Mouse (Mus musculus): ENCODE results near the gene AL607142.1. TPM values are rescaled to one million over a fixed set of nuclear protein-coding genes. Genes with fewer than 3 reads are reported as not detected.

AL607142.1 gene
- polyA plus RNA-seq, 1 experiment from 2014 or later: not detected

DNA sequence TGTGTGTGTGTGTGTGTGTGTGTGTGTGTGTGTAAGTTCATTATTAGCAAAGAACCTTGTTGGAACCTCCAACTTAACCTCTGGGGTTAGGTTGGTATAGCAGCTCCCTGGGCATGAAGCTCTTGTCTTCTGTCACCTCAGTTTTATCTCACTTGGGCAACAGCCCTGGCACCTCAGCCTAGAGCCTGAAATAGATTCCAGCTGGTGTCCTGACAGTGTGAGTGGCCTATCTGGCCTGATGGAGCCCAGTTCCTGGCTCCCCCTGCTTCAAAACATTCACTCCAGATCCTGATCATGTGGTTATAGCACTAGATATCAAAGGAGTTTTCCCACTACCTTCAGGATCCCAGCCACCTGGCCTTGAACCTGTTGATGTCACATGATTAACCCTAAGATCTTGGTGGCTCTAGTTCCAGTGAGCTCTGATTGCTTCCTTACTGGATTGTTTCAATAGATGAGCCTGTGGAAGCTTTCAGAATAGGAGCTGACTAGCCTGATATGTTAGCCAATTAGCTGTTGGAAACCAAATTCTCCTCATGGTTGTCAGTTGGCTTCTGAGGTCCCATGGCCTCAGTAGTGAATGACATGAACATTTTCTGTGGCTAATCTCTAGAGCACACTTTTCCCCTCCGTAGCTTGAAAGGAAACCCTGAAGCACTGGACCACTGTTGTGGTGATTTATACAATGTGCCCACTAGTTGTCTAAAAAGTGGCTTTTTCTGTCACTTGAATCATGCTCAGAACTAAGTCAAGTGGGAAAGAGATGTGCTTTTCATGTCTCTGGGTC, 27.4 kb downstream of the AL607142.1 start:
- no peaks in the 10 kb centered on the region for H3K4me1 ChIP-seq (replicated peaks; ENCODE audit: control insufficient read depth, insufficient read depth)
- no peak overlapping the region for H3K4me3 ChIP-seq (ENCODE audit: low read depth, low read length)
- no peak for ATAC-seq (ENCODE audit: low FRiP score, low TSS enrichment)
- H3K27ac ChIP-seq (replicated peaks): no peak overlapping the region
- TF ChIP-seq CTCF (IDR thresholded peaks at IDR 0.05; ENCODE audit: low read depth) (no peak), EP300 (optimal IDR thresholded peaks at IDR 0.05) (no peak)
- no peak overlapping the region for H3K4me2 ChIP-seq (replicated peaks; ENCODE audit: low read depth)
- H3K27me3 ChIP-seq (ENCODE audit: control insufficient read depth, insufficient read depth, low read length): no peaks in the 10 kb centered on the region
- no peak overlapping the region for H3K9ac ChIP-seq (ENCODE audit: low read length)
- 82% methylated on average over 1 of the region's 1 CpGs for WGBS
- no peaks in the 10 kb centered on the region for H3K9me3 ChIP-seq (ENCODE audit: control insufficient read depth, low read length)
- no peaks in the 10 kb centered on the region for H3K36me3 ChIP-seq (ENCODE audit: control insufficient read depth, insufficient read depth, low read length)
- no peak for DNase-seq (ENCODE audit: low spot score)

DNA sequence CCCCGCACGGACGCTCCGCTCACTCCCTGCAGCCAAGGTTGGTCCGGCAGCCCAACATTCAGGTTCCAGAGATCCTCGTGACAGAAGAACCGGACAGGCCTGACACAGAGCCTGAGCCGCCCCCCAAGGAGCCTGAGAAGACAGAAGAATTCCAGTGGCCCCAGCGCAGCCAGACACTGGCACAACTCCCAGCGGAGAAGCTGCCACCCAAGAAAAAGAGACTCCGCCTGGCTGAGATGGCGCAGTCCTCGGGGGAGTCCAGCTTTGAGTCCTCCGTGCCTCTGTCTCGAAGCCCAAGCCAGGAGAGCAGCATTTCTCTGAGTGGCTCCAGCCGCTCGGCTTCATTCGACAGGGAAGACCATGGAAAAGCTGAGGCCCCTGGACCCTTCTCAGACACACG, 32.1 kb downstream of the AL607142.1 start:
- WGBS: 86% methylated on average over 19 of the region's 19 CpGs
- ATAC-seq (ENCODE audit: low FRiP score, low TSS enrichment) (no peak), DNase-seq (ENCODE audit: low spot score) (no peak)
- no peak for TF ChIP-seq EP300 (optimal IDR thresholded peaks at IDR 0.05)
- no peak for TF ChIP-seq CTCF (IDR thresholded peaks at IDR 0.05; ENCODE audit: low read depth)
- no peak overlapping the region for H3K4me3 ChIP-seq (ENCODE audit: low read depth, low read length)
- no peak overlapping the region for H3K9ac ChIP-seq (ENCODE audit: low read length)
- no peaks in the 10 kb centered on the region for H3K36me3 ChIP-seq (ENCODE audit: control insufficient read depth, insufficient read depth, low read length)
- no peak overlapping the region for H3K4me2 ChIP-seq (replicated peaks; ENCODE audit: low read depth)
- H3K27ac ChIP-seq (replicated peaks): no peak overlapping the region
- H3K4me1 ChIP-seq (replicated peaks; ENCODE audit: control insufficient read depth, insufficient read depth): no peaks in the 10 kb centered on the region
- no peaks in the 10 kb centered on the region for H3K27me3 ChIP-seq (ENCODE audit: control insufficient read depth, insufficient read depth, low read length)
- H3K9me3 ChIP-seq (ENCODE audit: control insufficient read depth, low read length): peaks cover 3% of the 10 kb centered on the region; the same call in 1 of the 2 replicates

DNA sequence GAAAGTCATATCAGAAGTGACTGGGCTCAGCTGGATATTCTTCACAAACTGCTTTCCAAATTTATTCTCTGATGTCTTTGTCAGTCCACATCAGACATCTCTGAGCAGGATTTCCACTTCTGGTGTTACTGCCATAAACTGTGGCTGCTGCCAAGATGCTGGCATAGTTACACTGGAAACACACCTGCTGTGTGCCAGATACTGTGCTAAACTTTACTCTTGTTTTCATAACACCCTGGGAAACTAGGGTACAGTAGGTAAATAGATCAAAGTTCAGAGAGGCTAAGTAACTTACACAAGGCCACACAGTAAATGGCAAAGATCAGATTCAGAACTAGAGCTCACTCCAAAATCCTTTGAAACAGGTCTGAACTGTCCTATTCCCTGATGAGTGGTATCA, 36.4 kb downstream of the AL607142.1 start:
- DNase-seq (ENCODE audit: low spot score): no peak

DNA sequence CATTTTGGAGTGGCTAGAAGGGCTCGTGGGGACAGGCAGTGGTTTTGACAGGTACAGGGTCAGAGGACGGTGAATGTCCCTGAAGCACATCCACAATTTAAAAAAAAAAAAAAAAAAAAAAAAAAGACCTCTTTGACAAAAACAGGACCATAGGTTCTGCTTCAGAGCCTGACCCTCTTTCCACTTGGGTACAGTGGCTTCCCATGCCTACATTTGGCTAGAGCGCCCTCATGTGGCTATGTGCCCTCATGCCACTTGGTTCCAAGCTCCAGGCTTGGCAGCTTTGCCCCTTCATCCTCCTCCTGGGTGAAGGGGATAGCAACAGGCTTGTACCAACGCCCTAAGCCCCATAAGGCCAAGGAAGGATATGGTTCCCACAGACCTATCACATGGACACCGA, 39.8 kb downstream of the AL607142.1 start:
- Histone ChIP-seq H3K4me1 (replicated peaks; ENCODE audit: control insufficient read depth, insufficient read depth) (no peaks in the 10 kb centered on the region), H3K4me2 (replicated peaks; ENCODE audit: low read depth) (no peak overlapping the region), H3K27ac (replicated peaks) (no peak overlapping the region), H3K27me3 (ENCODE audit: control insufficient read depth, insufficient read depth, low read length) (no peaks in the 10 kb centered on the region), H3K9me3 (ENCODE audit: control insufficient read depth, low read length) (no peaks in the 10 kb centered on the region), H3K36me3 (ENCODE audit: control insufficient read depth, insufficient read depth, low read length) (no peaks in the 10 kb centered on the region), H3K4me3 (ENCODE audit: low read depth, low read length) (no peak overlapping the region), H3K9ac (ENCODE audit: low read length) (no peak overlapping the region)
- 45% methylated on average over 5 of the region's 5 CpGs for WGBS
- TF ChIP-seq CTCF (IDR thresholded peaks at IDR 0.05; ENCODE audit: low read depth) (peak; percentile 87), EP300 (optimal IDR thresholded peaks at IDR 0.05) (no peak)
- DNase-seq (ENCODE audit: low spot score): peak; percentile 65
- ATAC-seq (ENCODE audit: low FRiP score, low TSS enrichment): no peak

More for the DNA sequence above, 36.4 kb downstream of the AL607142.1 start:
- Histone ChIP-seq H3K27ac (replicated peaks) (no peak overlapping the region), H3K4me2 (replicated peaks; ENCODE audit: low read depth) (no peak overlapping the region), H3K36me3 (ENCODE audit: control insufficient read depth, insufficient read depth, low read length) (no peaks in the 10 kb centered on the region), H3K4me1 (replicated peaks; ENCODE audit: control insufficient read depth, insufficient read depth) (no peaks in the 10 kb centered on the region), H3K4me3 (ENCODE audit: low read depth, low read length) (no peak overlapping the region), H3K9ac (ENCODE audit: low read length) (no peak overlapping the region), H3K27me3 (ENCODE audit: control insufficient read depth, insufficient read depth, low read length) (no peaks in the 10 kb centered on the region), H3K9me3 (ENCODE audit: control insufficient read depth, low read length) (peaks cover 3% of the 10 kb centered on the region; the same call in 1 of the 2 replicates)
- ATAC-seq (ENCODE audit: low FRiP score, low TSS enrichment): no peak
- no peak for TF ChIP-seq CTCF (IDR thresholded peaks at IDR 0.05; ENCODE audit: low read depth)
- TF ChIP-seq EP300 (optimal IDR thresholded peaks at IDR 0.05): no peak

DNA sequence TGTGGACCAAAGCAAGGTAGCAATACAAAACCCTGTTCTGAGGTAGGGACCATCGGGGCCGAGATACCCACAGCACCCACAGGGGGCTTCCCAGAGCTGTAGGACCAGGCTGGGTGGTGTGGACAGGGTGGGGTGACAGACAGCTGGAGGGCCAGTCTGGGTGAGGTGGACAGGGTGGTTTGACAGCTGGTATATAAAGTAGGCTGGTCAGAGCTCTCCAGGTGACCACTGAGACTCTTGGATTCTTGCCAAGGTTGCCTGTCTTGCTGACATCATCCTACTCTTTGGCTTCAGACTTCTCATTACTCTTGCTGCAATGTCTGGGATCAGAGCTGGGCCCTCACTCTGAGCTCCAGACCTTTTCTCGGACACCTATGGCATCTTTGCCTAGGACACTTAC, 41.6 kb downstream of the AL607142.1 start:
- no peak overlapping the region for H3K9ac ChIP-seq (ENCODE audit: low read length)
- WGBS: 82% methylated on average over 3 of the region's 3 CpGs
- H3K4me3 ChIP-seq (ENCODE audit: low read depth, low read length): no peak overlapping the region
- ATAC-seq (ENCODE audit: low FRiP score, low TSS enrichment) (no peak), DNase-seq (ENCODE audit: low spot score) (no peak)
- no peak overlapping the region for H3K4me2 ChIP-seq (replicated peaks; ENCODE audit: low read depth)
- no peaks in the 10 kb centered on the region for H3K36me3 ChIP-seq (ENCODE audit: control insufficient read depth, insufficient read depth, low read length)
- TF ChIP-seq EP300 (optimal IDR thresholded peaks at IDR 0.05) (no peak), CTCF (IDR thresholded peaks at IDR 0.05; ENCODE audit: low read depth) (no peak)
- no peak overlapping the region for H3K27ac ChIP-seq (replicated peaks)
- H3K4me1 ChIP-seq (replicated peaks; ENCODE audit: control insufficient read depth, insufficient read depth): no peaks in the 10 kb centered on the region
- H3K27me3 ChIP-seq (ENCODE audit: control insufficient read depth, insufficient read depth, low read length): no peaks in the 10 kb centered on the region
- H3K9me3 ChIP-seq (ENCODE audit: control insufficient read depth, low read length): no peaks in the 10 kb centered on the region

DNA sequence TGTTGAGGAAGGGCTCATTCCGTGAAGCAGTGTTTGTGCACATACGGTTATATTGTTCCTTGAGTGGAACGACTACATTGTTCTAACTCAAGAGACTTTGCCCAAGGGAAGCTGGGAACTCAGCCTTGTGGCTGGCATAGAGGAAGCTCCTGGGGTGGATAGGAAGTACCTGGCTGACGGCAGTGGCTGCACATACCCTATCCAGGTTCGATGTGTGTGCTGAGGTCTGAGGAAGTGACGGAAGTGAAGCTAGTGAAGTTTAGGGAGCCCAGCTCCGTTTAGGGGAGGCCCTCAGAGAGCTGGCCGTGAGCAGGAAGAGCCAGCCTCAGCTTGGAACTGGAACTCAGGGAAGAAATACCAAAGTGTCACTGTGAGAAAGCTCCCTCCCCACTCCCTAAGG, 43.0 kb downstream of the AL607142.1 start:
- Histone ChIP-seq H3K27ac (replicated peaks) (no peak overlapping the region), H3K27me3 (ENCODE audit: control insufficient read depth, insufficient read depth, low read length) (no peaks in the 10 kb centered on the region), H3K4me3 (ENCODE audit: low read depth, low read length) (no peak overlapping the region), H3K9ac (ENCODE audit: low read length) (no peak overlapping the region), H3K36me3 (ENCODE audit: control insufficient read depth, insufficient read depth, low read length) (no peaks in the 10 kb centered on the region), H3K9me3 (ENCODE audit: control insufficient read depth, low read length) (no peaks in the 10 kb centered on the region), H3K4me1 (replicated peaks; ENCODE audit: control insufficient read depth, insufficient read depth) (no peaks in the 10 kb centered on the region), H3K4me2 (replicated peaks; ENCODE audit: low read depth) (no peak overlapping the region)
- no peak for TF ChIP-seq CTCF (IDR thresholded peaks at IDR 0.05; ENCODE audit: low read depth)
- TF ChIP-seq EP300 (optimal IDR thresholded peaks at IDR 0.05): no peak
- 61% methylated on average over 8 of the region's 8 CpGs for WGBS
- ATAC-seq (ENCODE audit: low FRiP score, low TSS enrichment): no peak
- DNase-seq (ENCODE audit: low spot score): no peak
